Mouse (Mus musculus) hindbrain, embryonic 10.5 days (tissue): Measurements from ENCODE around the gene Ube4b. TPM values are rescaled to one million over a fixed set of nuclear protein-coding genes. Genes with fewer than 3 reads are reported as not detected.

Source experiments
- DNase-seq: peaks from one replicate; pipeline ENCODE4 v3.0.0-alpha.2; 2017; ENCODE audit warnings: low spot score
- H3K27ac ChIP-seq: fragments of 300-500 bp; sonication (generic); 2 replicates; pipeline ENCODE4 v1.5.1; 2016; ENCODE audit warnings: mild to moderate bottlenecking, moderate library complexity
- H3K27me3 ChIP-seq: fragments of 300-500 bp; sonication (generic); 2 replicates; pipeline ENCODE4 v1.6.1; 2016; ENCODE audit warnings: mild to moderate bottlenecking; ENCODE audit not compliant: poor library complexity, insufficient read depth, severe bottlenecking
- H3K36me3 ChIP-seq: fragments of 300-500 bp; sonication (generic); 2 replicates; pipeline ENCODE4 v1.6.1; 2016; ENCODE audit warnings: mild to moderate bottlenecking, moderate library complexity
- H3K4me1 ChIP-seq: fragments of 300-500 bp; sonication (generic); replicated peaks from 2 replicates; pipeline ENCODE4 v1.6.1; 2016; ENCODE audit warnings: mild to moderate bottlenecking
- H3K4me3 ChIP-seq: fragments of 300-500 bp; sonication (generic); 2 replicates; pipeline ENCODE4 v1.5.1; 2016; ENCODE audit warnings: mild to moderate bottlenecking, moderate library complexity
- H3K9me3 ChIP-seq: fragments of 300-500 bp; sonication (generic); 2 replicates; pipeline ENCODE4 v1.6.1; 2016; ENCODE audit warnings: mild to moderate bottlenecking, moderate library complexity
- WGBS: fragments of 180-500 bp; shearing (Covaris S2); methylation state at CpG from one replicate; pipeline ENCODE4 v1.1.7; 2016; 5-methylcytosine and 5-hydroxymethylcytosine counted together
- polyA plus RNA-seq: library from polyadenylated mRNA; unstranded; fragments of >200 nt; fragmentation: Nextera tagmentation; extraction: Ambion mirVana; gene quantifications from 2 replicates; pipeline ENCODE4 v1.2.1, GENCODE M21; 2016

The Ube4b gene
- polyA plus RNA-seq, 1 experiment from 2014 or later, result 65.6 TPM

GRCm38 (mm10) chr4:149340680-149341079 lies 85.9 kb downstream of the Ube4b start:
- WGBS, result 71% methylated on average over 2 of the region's 2 CpGs
- Histone ChIP-seq H3K4me1 (peaks cover 22% of the 10 kb centered on the region), H3K4me3 (no peak overlapping the region), H3K27me3 (no peaks in the 10 kb centered on the region), H3K36me3 (peaks cover 97% of the 10 kb centered on the region), H3K9me3 (no peaks in the 10 kb centered on the region), H3K27ac (peak overlapping the region; percentile 12; the same call in 1 of the 2 replicates)
- DNase-seq, result peak; percentile 8

- H3K4me3 ChIP-seq, result no peak overlapping the region
- H3K9me3 ChIP-seq, result no peaks in the 10 kb centered on the region
- no peaks in the 10 kb centered on the region for H3K27me3 ChIP-seq
- H3K4me1 ChIP-seq, result peaks cover 22% of the 10 kb centered on the region
- H3K36me3 ChIP-seq, result peaks cover 97% of the 10 kb centered on the region
- WGBS, result 55% methylated on average over 5 of the region's 5 CpGs
- DNase-seq, result no peak
- H3K27ac ChIP-seq, result 0 out of 2 replicates have a peak overlapping the region, but pooled peaks have one; percentile 12
Measured at GRCm38 (mm10) chr4:149339426-149340214, 86.9 kb downstream of the Ube4b start.

GRCm38 (mm10) chr4:149338137-149338536 lies 88.4 kb downstream of the Ube4b start:
- peaks cover 97% of the 10 kb centered on the region for H3K36me3 ChIP-seq
- WGBS, result 88% methylated on average over 2 of the region's 2 CpGs

GRCm38 (mm10) chr4:149337353-149337752 lies 89.2 kb downstream of the Ube4b start:
- H3K27ac ChIP-seq, result no peak overlapping the region
- no peaks in the 10 kb centered on the region for H3K9me3 ChIP-seq
- no peaks in the 10 kb centered on the region for H3K27me3 ChIP-seq
- no peak for DNase-seq
- WGBS, result 94% methylated on average over 9 of the region's 9 CpGs
- H3K4me3 ChIP-seq, result no peak overlapping the region
- H3K4me1 ChIP-seq, result peaks cover 22% of the 10 kb centered on the region
- peaks cover 97% of the 10 kb centered on the region for H3K36me3 ChIP-seq

More at GRCm38 (mm10) chr4:149338137-149338536, 88.4 kb downstream of the Ube4b start:
- H3K27ac ChIP-seq, result no peak overlapping the region
- no peak for DNase-seq
- no peaks in the 10 kb centered on the region for H3K9me3 ChIP-seq
- peaks cover 22% of the 10 kb centered on the region for H3K4me1 ChIP-seq
- H3K27me3 ChIP-seq, result no peaks in the 10 kb centered on the region
- H3K4me3 ChIP-seq, result no peak overlapping the region

- Histone ChIP-seq H3K27ac (no peak overlapping the region), H3K27me3 (no peaks in the 10 kb centered on the region), H3K4me3 (no peak overlapping the region), H3K4me1 (peaks cover 19% of the 10 kb centered on the region), H3K36me3 (peaks cover 97% of the 10 kb centered on the region), H3K9me3 (no peaks in the 10 kb centered on the region)
- DNase-seq, result no peak
- WGBS, result 91% methylated on average over 7 of the region's 7 CpGs
Measured at GRCm38 (mm10) chr4:149336302-149336701, 90.2 kb downstream of the Ube4b start.

- no peak overlapping the region for H3K4me3 ChIP-seq
- no peak overlapping the region for H3K27ac ChIP-seq
- DNase-seq, result no peak
- peaks cover 97% of the 10 kb centered on the region for H3K36me3 ChIP-seq
- H3K9me3 ChIP-seq, result no peaks in the 10 kb centered on the region
- 94% methylated on average over 11 of the region's 11 CpGs for WGBS
- no peaks in the 10 kb centered on the region for H3K27me3 ChIP-seq
- H3K4me1 ChIP-seq, result peaks cover 5% of the 10 kb centered on the region
Measured at GRCm38 (mm10) chr4:149334881-149335280, 91.7 kb downstream of the Ube4b start.

GRCm38 (mm10) chr4:149332726-149333125 lies 93.8 kb downstream of the Ube4b start:
- H3K36me3 ChIP-seq, result peaks cover 100% of the 10 kb centered on the region
- DNase-seq, result no peak

GRCm38 (mm10) chr4:149330495-149330894 lies 96.1 kb downstream of the Ube4b start:
- Histone ChIP-seq H3K4me3 (no peak overlapping the region), H3K36me3 (peaks cover 90% of the 10 kb centered on the region)
- WGBS, result 96% methylated on average over 5 of the region's 5 CpGs

More at GRCm38 (mm10) chr4:149332726-149333125, 93.8 kb downstream of the Ube4b start:
- 91% methylated on average over 7 of the region's 7 CpGs for WGBS
- Histone ChIP-seq H3K4me1 (no peaks in the 10 kb centered on the region), H3K4me3 (no peak overlapping the region), H3K27me3 (no peaks in the 10 kb centered on the region), H3K9me3 (no peaks in the 10 kb centered on the region), H3K27ac (no peak overlapping the region)

GRCm38 (mm10) chr4:149328735-149329134 lies 97.8 kb downstream of the Ube4b start:
- WGBS, result 87% methylated on average over 4 of the region's 4 CpGs
- Histone ChIP-seq H3K9me3 (no peaks in the 10 kb centered on the region), H3K36me3 (peaks cover 72% of the 10 kb centered on the region), H3K27ac (no peak overlapping the region), H3K4me3 (no peak overlapping the region), H3K4me1 (no peaks in the 10 kb centered on the region), H3K27me3 (no peaks in the 10 kb centered on the region)
- DNase-seq, result no peak

More at GRCm38 (mm10) chr4:149330495-149330894, 96.1 kb downstream of the Ube4b start:
- Histone ChIP-seq H3K9me3 (no peaks in the 10 kb centered on the region), H3K27me3 (no peaks in the 10 kb centered on the region), H3K27ac (no peak overlapping the region), H3K4me1 (no peaks in the 10 kb centered on the region)
- no peak for DNase-seq

GRCm38 (mm10) chr4:149327281-149327680 lies 99.3 kb downstream of the Ube4b start:
- H3K4me3 ChIP-seq, result no peak overlapping the region
- H3K36me3 ChIP-seq, result peaks cover 58% of the 10 kb centered on the region
- H3K27me3 ChIP-seq, result no peaks in the 10 kb centered on the region
- 0 out of 2 replicates have a peak, but pooled peaks cover 2% of the 10 kb centered on the region for H3K4me1 ChIP-seq
- WGBS, result 94% methylated on average over 7 of the region's 7 CpGs
- H3K9me3 ChIP-seq, result no peaks in the 10 kb centered on the region
- H3K27ac ChIP-seq, result no peak overlapping the region
- no peak for DNase-seq

- no peaks in the 10 kb centered on the region for H3K9me3 ChIP-seq
- H3K4me1 ChIP-seq, result 0 out of 2 replicates have a peak, but pooled peaks cover 2% of the 10 kb centered on the region
- H3K4me3 ChIP-seq, result no peak overlapping the region
- WGBS, result 92% methylated on average over 10 of the region's 10 CpGs
- peaks cover 41% of the 10 kb centered on the region for H3K36me3 ChIP-seq
- no peak for DNase-seq
- H3K27me3 ChIP-seq, result no peaks in the 10 kb centered on the region
- H3K27ac ChIP-seq, result no peak overlapping the region
Measured at GRCm38 (mm10) chr4:149325411-149326162, 101.0 kb downstream of the Ube4b start.

- Histone ChIP-seq H3K27me3 (no peaks in the 10 kb centered on the region), H3K36me3 (peaks cover 22% of the 10 kb centered on the region), H3K4me1 (0 out of 2 replicates have a peak, but pooled peaks cover 2% of the 10 kb centered on the region), H3K9me3 (no peaks in the 10 kb centered on the region), H3K27ac (no peak overlapping the region), H3K4me3 (no peak overlapping the region)
- DNase-seq, result no peak
- WGBS, result 89% methylated on average over 16 of the region's 16 CpGs
Measured at GRCm38 (mm10) chr4:149323730-149324129, 102.8 kb downstream of the Ube4b start.

GRCm38 (mm10) chr4:149322718-149323117 lies 103.8 kb downstream of the Ube4b start:
- WGBS, result 83% methylated on average over 6 of the region's 6 CpGs
- no peak overlapping the region for H3K27ac ChIP-seq
- no peaks in the 10 kb centered on the region for H3K27me3 ChIP-seq
- no peak for DNase-seq
- no peaks in the 10 kb centered on the region for H3K9me3 ChIP-seq
- peaks cover 5% of the 10 kb centered on the region for H3K4me1 ChIP-seq
- peaks cover 12% of the 10 kb centered on the region for H3K36me3 ChIP-seq
- H3K4me3 ChIP-seq, result no peak overlapping the region
